Mouse (Mus musculus) subcutaneous adipose tissue, adult 2 months (tissue): ENCODE results near the gene Itln1. TPM values are rescaled to one million over a fixed set of nuclear protein-coding genes. Genes with fewer than 3 reads are reported as not detected.

Experiments used
- polyA plus RNA-seq: library from polyadenylated mRNA; depleted of rRNA; stranded (reverse); fragments of >200 nt; gene quantifications from 2 replicates; pipeline ENCODE4 v1.2.3, GENCODE M21; 2012; ENCODE audit warnings: low replicate concordance; rRNA removed

The Itln1 gene
- 0.30 TPM in 1 of 2 replicates, not detected in the other for polyA plus RNA-seq

GRCm38 (mm10) chr1:171535194-171535593 is at the start of gene Itln1:
Itln1 (minus strand) TSS chr1:171535294.

DNA sequence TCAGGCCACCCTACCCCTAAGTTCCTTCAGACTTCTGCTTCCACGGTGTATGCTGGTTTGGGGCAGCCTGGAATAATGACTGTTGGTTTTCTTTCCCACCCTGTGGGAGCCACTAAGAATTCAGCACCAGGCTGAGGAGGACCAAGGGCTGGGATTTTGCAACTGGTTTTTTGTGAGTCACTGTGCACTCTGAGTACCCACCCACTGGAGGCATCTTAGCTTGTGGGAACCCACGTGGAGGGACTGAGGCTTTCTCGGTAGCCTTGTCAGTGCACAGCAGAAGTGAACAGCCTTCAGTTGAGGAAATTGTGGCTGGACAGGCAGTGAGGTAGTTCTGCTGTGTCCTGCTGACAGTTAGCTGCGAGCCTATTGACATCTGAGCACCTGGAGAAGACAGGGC is 23.8 kb upstream of the Itln1 start, which contains the start of gene Cd244a:
TSS of gene Cd244a (plus strand) at position 296 of the 400 bp plus-strand sequence.

DNA sequence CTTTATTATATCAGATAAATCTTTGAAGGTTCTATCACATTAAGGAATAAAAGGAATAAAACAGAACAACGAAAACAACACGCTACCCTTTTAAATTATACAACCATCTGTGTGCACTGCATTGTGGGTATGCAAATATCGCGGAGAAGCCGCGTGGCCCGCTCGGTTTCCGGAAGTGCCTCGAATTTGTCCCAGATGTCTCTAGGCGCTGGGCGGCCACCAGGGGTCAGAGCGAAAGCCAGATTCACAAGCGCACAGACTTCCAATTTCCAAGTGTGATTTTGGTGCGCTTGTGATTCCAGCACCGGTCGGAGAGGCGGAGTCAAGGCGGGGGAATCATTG is 31.9 kb downstream of the Itln1 start, which contains the start of gene Alyref2:
TSS of gene Alyref2 (plus strand) at position 229 of the 342 bp plus-strand sequence.

Other genes starting within 250 kb of the Itln1 start
- gene Usp21, start 247.3 kb downstream of the Itln1 start, polyA plus RNA-seq = 37.7 and 84.4 TPM in 2 replicates
- gene Ufc1, start 240.3 kb downstream of the Itln1 start, polyA plus RNA-seq = 36.2 and 46.1 TPM in 2 replicates
- 42.6 and 67.2 TPM in 2 replicates for gene Dedd, start 206.1 kb downstream of the Itln1 start, polyA plus RNA-seq
- 54.6 and 76.1 TPM in 2 replicates for gene Nit1, start 189.6 kb downstream of the Itln1 start, polyA plus RNA-seq
- 18.1 and 21.6 TPM in 2 replicates for gene Pfdn2, start 189.6 kb downstream of the Itln1 start, polyA plus RNA-seq
- gene Klhdc9, start 174.5 kb downstream of the Itln1 start, polyA plus RNA-seq = 0.69 and 1.6 TPM in 2 replicates
- 0.75 and 5.6 TPM in 2 replicates for gene Nectin4, start 165.2 kb downstream of the Itln1 start, polyA plus RNA-seq
- 6.3 and 10.3 TPM in 2 replicates for gene Arhgap30, start 146.3 kb downstream of the Itln1 start, polyA plus RNA-seq
- gene Usf1, start 124.0 kb downstream of the Itln1 start, polyA plus RNA-seq = 70.6 and 125 TPM in 2 replicates
- gene Tstd1, start 116.4 kb downstream of the Itln1 start, polyA plus RNA-seq = 1.4 and 2.1 TPM in 2 replicates
- gene F11r, start 97.8 kb downstream of the Itln1 start, polyA plus RNA-seq = 67.4 and 79.5 TPM in 2 replicates
- 2.8 and 6.5 TPM in 2 replicates for gene Alyref2, start 31.8 kb downstream of the Itln1 start, polyA plus RNA-seq
- 0.40 and 1.7 TPM in 2 replicates for gene Cd244a, start 23.9 kb upstream of the Itln1 start, polyA plus RNA-seq
- 1.6 and 4.8 TPM in 2 replicates for gene Ly9, start 72.1 kb upstream of the Itln1 start, polyA plus RNA-seq
- 1.3 and 5.3 TPM in 2 replicates for gene Slamf7, start 117.7 kb upstream of the Itln1 start, polyA plus RNA-seq
- 13.3 and 17.3 TPM in 2 replicates for gene Cd48, start 146.7 kb upstream of the Itln1 start, polyA plus RNA-seq
- gene Slamf1, start 231.8 kb upstream of the Itln1 start, polyA plus RNA-seq = 0.04 and 0.13 TPM in 2 replicates